Mouse (Mus musculus) CH12.LX (cell line): ENCODE measurements around the gene 4931417E11Rik. TPM values are rescaled to one million over a fixed set of nuclear protein-coding genes. Genes with fewer than 3 reads are reported as not detected.

Source experiments
- DNase-seq: peaks from one replicate; pipeline ENCODE4 v3.0.0-alpha.2; 2013; ENCODE audit errors: extremely low read depth
- H3K27ac ChIP-seq: 2 replicates; pipeline ENCODE4 v1.5.1; 2012; ENCODE audit warnings: low read depth, mild to moderate bottlenecking, control low read depth, moderate library complexity; ENCODE audit not compliant: insufficient read depth
- H3K27me3 ChIP-seq: replicated peaks from 2 replicates; pipeline ENCODE3; 2012; ENCODE audit warnings: inconsistent platforms
- H3K36me3 ChIP-seq, 2 experiments: replicated peaks in 1 of 2; 2 replicates each; pipeline versions ENCODE3 to v1.6.1; 2012; ENCODE audit warnings: inconsistent platforms in 1 of 2, low read length in 1 of 2, mild to moderate bottlenecking in 1 of 2, mixed read lengths in 1 of 2, moderate library complexity in 1 of 2; ENCODE audit not compliant: control insufficient read depth in 1 of 2, insufficient read depth in 1 of 2
- H3K4me1 ChIP-seq, 2 experiments: 2 replicates each; pipeline ENCODE4 v1.6.1; 2012; ENCODE audit warnings: inconsistent platforms in 1 of 2, moderate library complexity in 1 of 2; ENCODE audit not compliant: insufficient read depth in 2 of 2, control insufficient read depth in 1 of 2
- H3K4me2 ChIP-seq: 2 replicates; pipeline ENCODE4 v1.6.1; 2012; ENCODE audit warnings: low read depth, mild to moderate bottlenecking, control low read depth; ENCODE audit not compliant: poor library complexity, insufficient read depth, severe bottlenecking
- H3K4me3 ChIP-seq, 3 experiments: fragments of 150-350 bp in 1 of 3; sonication (generic) in 1 of 3; replicated peaks in 1 of 3; 2 replicates each; pipeline versions ENCODE3 to v1.5.1; 2011 to 2012; ENCODE audit warnings: low read depth in 2 of 3, low read length in 2 of 3, mild to moderate bottlenecking in 2 of 3, moderate library complexity in 2 of 3, control low read depth in 1 of 3, improper control_type of control experiment in 1 of 3, inconsistent platforms in 1 of 3, mixed read lengths in 1 of 3; ENCODE audit not compliant: poor library complexity in 1 of 3
- H3K79me2 ChIP-seq: replicated peaks from 2 replicates; pipeline ENCODE4 v1.6.1; 2012; ENCODE audit warnings: mild to moderate bottlenecking, moderate library complexity; ENCODE audit not compliant: control insufficient read depth, poor library complexity, insufficient read depth, severe bottlenecking; ENCODE audit errors: extremely low read depth
- H3K9ac ChIP-seq: 2 replicates; pipeline ENCODE4 v1.6.1; 2012; ENCODE audit warnings: low read depth, mild to moderate bottlenecking, control low read depth, moderate library complexity; ENCODE audit not compliant: insufficient read depth
- H3K9me3 ChIP-seq: replicated peaks from 2 replicates; pipeline ENCODE3; 2012; ENCODE audit warnings: low read length, inconsistent platforms, mixed read lengths
- BHLHE40 ChIP-seq: IDR thresholded peaks from 2 replicates; pipeline ENCODE4 v1.6.1; 2011; ENCODE audit warnings: mild to moderate bottlenecking, low read depth, low read length, improper control_type of control experiment
- CHD1 ChIP-seq: IDR thresholded peaks from 2 replicates; pipeline ENCODE4 v1.6.1; 2012; ENCODE audit warnings: low read depth, low read length, improper control_type of control experiment, inconsistent platforms
- CHD2 ChIP-seq: IDR thresholded peaks from 2 replicates; pipeline ENCODE4 v1.6.1; 2011; ENCODE audit warnings: low read length, improper control_type of control experiment
- CTCF ChIP-seq, 2 experiments: IDR thresholded peaks in 1 of 2; conservative IDR thresholded peaks in 1 of 2; 2 replicates each; pipeline ENCODE4 v1.5.1; 2011 to 2012; ENCODE audit warnings: low read depth in 2 of 2, low read length in 2 of 2, improper control_type of control experiment in 1 of 2, inconsistent platforms in 1 of 2, mild to moderate bottlenecking in 1 of 2, moderate library complexity in 1 of 2
- ELF1 ChIP-seq: IDR thresholded peaks from 2 replicates; pipeline ENCODE4 v1.6.1; 2014; ENCODE audit warnings: low read depth, mild to moderate bottlenecking, inconsistent platforms, low read length, improper control_type of control experiment
- ETS1 ChIP-seq: conservative IDR thresholded peaks from 2 replicates; pipeline ENCODE4 v1.6.1; 2012; ENCODE audit warnings: low read depth, mild to moderate bottlenecking, inconsistent platforms, low read length, improper control_type of control experiment, moderate library complexity
- GABPA ChIP-seq: IDR thresholded peaks from 2 replicates; pipeline ENCODE4 v1.6.1; 2012; ENCODE audit warnings: low read depth, low read length, improper control_type of control experiment, inconsistent platforms; ENCODE audit not compliant: insufficient replicate concordance
- HCFC1 ChIP-seq: IDR thresholded peaks from 2 replicates; pipeline ENCODE4 v1.6.1; 2012; ENCODE audit warnings: low read depth, mild to moderate bottlenecking, inconsistent platforms, low read length, improper control_type of control experiment
- JUND ChIP-seq: conservative IDR thresholded peaks from 2 replicates; pipeline ENCODE4 v1.6.1; 2011; ENCODE audit warnings: low read depth, low read length, improper control_type of control experiment
- MAFK ChIP-seq: IDR thresholded peaks from 2 replicates; pipeline ENCODE4 v1.6.1; 2011; ENCODE audit warnings: low read length, improper control_type of control experiment; ENCODE audit not compliant: insufficient replicate concordance
- MAX ChIP-seq: IDR thresholded peaks from 2 replicates; pipeline ENCODE4 v1.6.1; 2011; ENCODE audit warnings: low read length, improper control_type of control experiment
- MAZ ChIP-seq: IDR thresholded peaks from 2 replicates; pipeline ENCODE4 v1.6.1; 2012; ENCODE audit warnings: low read depth, mild to moderate bottlenecking, inconsistent platforms, low read length, improper control_type of control experiment, moderate library complexity
- MXI1 ChIP-seq: IDR thresholded peaks from 2 replicates; pipeline ENCODE4 v1.6.1; 2011; ENCODE audit warnings: mild to moderate bottlenecking, low read depth, low read length, improper control_type of control experiment
- MYC ChIP-seq: IDR thresholded peaks from 2 replicates; pipeline ENCODE4 v1.6.1; 2011; ENCODE audit warnings: low read depth, mild to moderate bottlenecking, improper control_type of control experiment, low read length
- NRF1 ChIP-seq: IDR thresholded peaks from 2 replicates; pipeline ENCODE4 v1.6.1; 2014; ENCODE audit warnings: low read depth, mild to moderate bottlenecking, inconsistent platforms, low read length, improper control_type of control experiment, moderate library complexity
- POLR2A ChIP-seq: IDR thresholded peaks from 2 replicates; pipeline ENCODE4 v1.6.1; 2011; ENCODE audit warnings: low read depth, mild to moderate bottlenecking, improper control_type of control experiment, low read length
- RAD21 ChIP-seq: IDR thresholded peaks from 2 replicates; pipeline ENCODE4 v1.6.1; 2011; ENCODE audit warnings: low read depth, mild to moderate bottlenecking, low read length, improper control_type of control experiment, moderate library complexity
- RCOR1 ChIP-seq: conservative IDR thresholded peaks from 2 replicates; pipeline ENCODE4 v1.6.1; 2012; ENCODE audit warnings: low read depth, mild to moderate bottlenecking, inconsistent platforms, low read length, improper control_type of control experiment
- SMC3 ChIP-seq: IDR thresholded peaks from 2 replicates; pipeline ENCODE4 v1.6.1; 2011; ENCODE audit warnings: low read depth, low read length, improper control_type of control experiment
- TBP ChIP-seq: conservative IDR thresholded peaks from 2 replicates; pipeline ENCODE4 v1.6.1; 2011; ENCODE audit warnings: low read depth, low read length, improper control_type of control experiment
- TCF12 ChIP-seq: IDR thresholded peaks from 2 replicates; pipeline ENCODE4 v1.6.1; 2014; ENCODE audit warnings: low read depth, mild to moderate bottlenecking, inconsistent platforms, low read length, improper control_type of control experiment
- ZC3H11A ChIP-seq: IDR thresholded peaks from 2 replicates; pipeline ENCODE4 v1.6.1; 2012; ENCODE audit warnings: low read depth, mild to moderate bottlenecking, inconsistent platforms, low read length, improper control_type of control experiment
- ZKSCAN1 ChIP-seq: IDR thresholded peaks from 2 replicates; pipeline ENCODE4 v1.6.1; 2012; ENCODE audit warnings: low read depth, inconsistent platforms, low read length, improper control_type of control experiment, borderline replicate concordance
- dilution Hi-C: fragments of 300-500 bp; cut with MboI; formaldehyde crosslinking; loops from 2 replicates; pipeline ENCODE4 v1.14.3; 2020; ENCODE audit warnings: low sequenced_read_pairs; ENCODE audit not compliant: extremely low pct_unique_long_range_greater_than_20kb, extremely low pct_ligation_motif_present
- in situ Hi-C: fragments of 300-500 bp; cut with MboI; formaldehyde crosslinking; loops from 3 replicates; pipeline ENCODE4 v1.14.3; 2019; ENCODE audit warnings: low sequenced_read_pairs, low pct_ligation_motif_present, low pct_unique_long_range_greater_than_20kb, mixed read lengths
- polyA plus RNA-seq: library from polyadenylated mRNA; unstranded; fragments of >175 nt; gene quantifications from 2 replicates; pipeline ENCODE4 v1.2.1, GENCODE M21; 2012; ENCODE audit warnings: low read depth; ENCODE audit not compliant: insufficient read length
- total RNA-seq, 2 experiments: library from RNA; depleted of rRNA; stranded (reverse); fragments of 300-350 nt in 1 of 2; fragments of >200 nt in 1 of 2; gene quantifications; 2 replicates each; pipeline ENCODE4 v1.2.3; 2012 to 2014

4931417E11Rik gene
- total and polyA plus RNA-seq, 3 experiments = not detected

- no peak overlapping the region for H3K27ac ChIP-seq
- DNase-seq = peak; percentile 23
- dilution Hi-C loops = no loop called here
- H3K27me3 ChIP-seq = no peaks in the 10 kb centered on the region
- H3K79me2 ChIP-seq = no peaks in the 10 kb centered on the region
- TF ChIP-seq JUND = no peak
- TF ChIP-seq CTCF (conservative IDR thresholded peaks at IDR 0.05 in 1 of 2, IDR thresholded peaks at IDR 0.05 in 1 of 2; ENCODE audit: low read depth in 2 of 2, low read length in 2 of 2) = peak; percentile 27 to 73
- TF ChIP-seq RAD21 = peak; percentile 12
- TF ChIP-seq SMC3 = peak; percentile 29
- no peaks in the 10 kb centered on the region for H3K36me3 ChIP-seq
- in situ Hi-C loops = no loop called here
- no peak overlapping the region for H3K4me3 ChIP-seq
- no peak overlapping the region for H3K4me2 ChIP-seq
- no peak overlapping the region for H3K9ac ChIP-seq
- H3K4me1 ChIP-seq = no peaks in the 10 kb centered on the region
- peaks cover 21% of the 10 kb centered on the region for H3K9me3 ChIP-seq
Observed at GRCm38 (mm10) chr6:73512907-73513306, 43.4 kb upstream of the 4931417E11Rik start.

GRCm38 (mm10) chr6:73499631-73500030 lies 30.2 kb upstream of the 4931417E11Rik start:
- no peak overlapping the region for H3K9ac ChIP-seq
- no peak for DNase-seq
- H3K9me3 ChIP-seq = peaks cover 34% of the 10 kb centered on the region
- H3K4me2 ChIP-seq = no peak overlapping the region
- in situ Hi-C loops (no loop called here), dilution Hi-C loops (no loop called here)
- no peak overlapping the region for H3K27ac ChIP-seq
- no peaks in the 10 kb centered on the region for H3K79me2 ChIP-seq
- H3K4me1 ChIP-seq = no peaks in the 10 kb centered on the region
- no peaks in the 10 kb centered on the region for H3K36me3 ChIP-seq
- TF ChIP-seq CHD2 (no peak), MYC (no peak), MAFK (no peak), MXI1 (no peak), ELF1 (no peak), GABPA (no peak), RCOR1 (no peak), ZC3H11A (no peak), TBP (no peak), BHLHE40 (no peak), NRF1 (no peak), HCFC1 (no peak), ZKSCAN1 (no peak), MAZ (no peak), TCF12 (no peak), CHD1 (no peak), ETS1 (no peak), POLR2A (no peak), MAX (no peak)
- H3K27me3 ChIP-seq = no peaks in the 10 kb centered on the region
- H3K4me3 ChIP-seq = no peak overlapping the region
